Mouse (Mus musculus) heart, postnatal 0 days (tissue): ENCODE data around the gene Slc35e2. TPM values are rescaled to one million over a fixed set of nuclear protein-coding genes. Genes with fewer than 3 reads are reported as not detected.
A peak's percentile ranks its signal among the peaks of the same experiment; 100 is the strongest.

Source experiments
- ATAC-seq: fragments of 200-750 bp; cut with Nextera tagmentation; 2 replicates; pipeline ENCODE4 v1.8.0; 2017; ENCODE audit warnings: low read depth, moderate number of reproducible peaks, moderate library complexity; ENCODE audit not compliant: insufficient read depth
- DNase-seq: peaks from one replicate; pipeline ENCODE4 v3.0.0-alpha.2; 2016; ENCODE audit warnings: low spot score
- H3K27ac ChIP-seq: fragments of 300-500 bp; sonication (generic); 2 replicates; pipeline ENCODE4 v1.5.1; 2014; ENCODE audit warnings: low read depth, mild to moderate bottlenecking
- H3K27me3 ChIP-seq: fragments of 300-500 bp; sonication (generic); 2 replicates; pipeline ENCODE4 v1.6.1; 2014; ENCODE audit warnings: low read length, mixed read lengths; ENCODE audit not compliant: control insufficient read depth, insufficient read depth
- H3K36me3 ChIP-seq: fragments of 300-500 bp; sonication (generic); replicated peaks from 2 replicates; pipeline ENCODE4 v1.6.1; 2014; ENCODE audit warnings: low read length, mixed read lengths; ENCODE audit not compliant: control insufficient read depth, insufficient read depth
- H3K4me1 ChIP-seq: fragments of 300-500 bp; sonication (generic); 2 replicates; pipeline ENCODE4 v1.6.1; 2014; ENCODE audit warnings: antibody characterized with exemption; ENCODE audit not compliant: control insufficient read depth, insufficient read depth
- H3K4me2 ChIP-seq: fragments of 300-500 bp; sonication (generic); 2 replicates; pipeline ENCODE4 v1.6.1; 2014; ENCODE audit warnings: low read depth, mild to moderate bottlenecking, low read length, moderate library complexity
- H3K4me3 ChIP-seq: fragments of 300-500 bp; sonication (generic); 2 replicates; pipeline ENCODE4 v1.5.1; 2014; ENCODE audit warnings: low read depth, low read length
- H3K9ac ChIP-seq: fragments of 300-500 bp; sonication (generic); replicated peaks from 2 replicates; pipeline ENCODE4 v1.6.1; 2014; ENCODE audit warnings: low read depth, low read length, mixed read lengths
- H3K9me3 ChIP-seq: fragments of 300-500 bp; sonication (generic); replicated peaks from 2 replicates; pipeline ENCODE4 v1.6.1; 2016; ENCODE audit warnings: low read length; ENCODE audit not compliant: control insufficient read depth
- CTCF ChIP-seq: IDR thresholded peaks from 2 replicates; pipeline ENCODE4 v1.5.1; 2016; ENCODE audit warnings: antibody characterized with exemption, control low read depth, low read depth
- EP300 ChIP-seq: IDR thresholded peaks from 2 replicates; pipeline ENCODE4 v1.6.1; 2016; ENCODE audit warnings: antibody characterized with exemption, low read depth
- WGBS: fragments of 180-500 bp; shearing (Covaris S2); extraction: QIAGEN DNeasy Blood & Tissue Kit; methylation state at CpG from one replicate; pipeline ENCODE4 v1.1.7; 2014; 5-methylcytosine and 5-hydroxymethylcytosine counted together
- polyA plus RNA-seq: library from polyadenylated mRNA; unstranded; fragments of >200 nt; fragmentation: Nextera tagmentation; extraction: Ambion mirVana; gene quantifications from 2 replicates; pipeline ENCODE4 v1.2.1, GENCODE M21; 2015
- total RNA-seq: library from RNA; depleted of rRNA; stranded (reverse); fragments of >200 nt; gene quantifications from 2 replicates; pipeline ENCODE4 v1.2.3, GENCODE M21; 2014; ENCODE audit warnings: low replicate concordance

Gene Slc35e2
- total and polyA plus RNA-seq, 2 experiments from 2014 or later: 4.4 to 11.8 TPM

- no peaks in the 10 kb centered on the region for H3K9me3 ChIP-seq
- H3K27me3 ChIP-seq: no peaks in the 10 kb centered on the region
- no peak overlapping the region for H3K4me3 ChIP-seq
- TF ChIP-seq EP300 (no peak), CTCF (no peak)
- DNase-seq (no peak), ATAC-seq (no peak)
- no peak overlapping the region for H3K27ac ChIP-seq
- H3K36me3 ChIP-seq: peaks cover 33% of the 10 kb centered on the region
- H3K4me2 ChIP-seq: no peak overlapping the region
- 81% methylated on average over 5 of the region's 5 CpGs for WGBS
- no peak overlapping the region for H3K9ac ChIP-seq
- no peaks in the 10 kb centered on the region for H3K4me1 ChIP-seq
These were observed 23.5 kb upstream of the Slc35e2 start for GRCm38 (mm10) chr4:155577741-155578140.

- TF ChIP-seq EP300: no peak
- no peak for TF ChIP-seq CTCF
These were observed 22.7 kb upstream of the Slc35e2 start for GRCm38 (mm10) chr4:155578336-155579125.

GRCm38 (mm10) chr4:155580420-155580819 is 20.8 kb upstream of the Slc35e2 start:
- TF ChIP-seq CTCF (peak; percentile 82), EP300 (no peak)
- H3K4me3 ChIP-seq: no peak overlapping the region
- no peaks in the 10 kb centered on the region for H3K4me1 ChIP-seq
- no peaks in the 10 kb centered on the region for H3K27me3 ChIP-seq
- ATAC-seq: no peak
- no peaks in the 10 kb centered on the region for H3K9me3 ChIP-seq
- H3K9ac ChIP-seq: no peak overlapping the region
- 29% methylated on average over 1 of the region's 1 CpGs for WGBS
- peak; percentile 31 for DNase-seq
- no peak overlapping the region for H3K27ac ChIP-seq
- H3K4me2 ChIP-seq: no peak overlapping the region
- peaks cover 60% of the 10 kb centered on the region for H3K36me3 ChIP-seq

More at GRCm38 (mm10) chr4:155578336-155579125, 22.7 kb upstream of the Slc35e2 start:
- Histone ChIP-seq H3K4me2 (no peak overlapping the region), H3K27ac (no peak overlapping the region), H3K27me3 (no peaks in the 10 kb centered on the region), H3K9me3 (no peaks in the 10 kb centered on the region), H3K4me1 (no peaks in the 10 kb centered on the region), H3K36me3 (peaks cover 41% of the 10 kb centered on the region), H3K9ac (no peak overlapping the region), H3K4me3 (no peak overlapping the region)
- WGBS: 76% methylated on average over 7 of the region's 7 CpGs
- no peak for DNase-seq
- ATAC-seq: no peak

GRCm38 (mm10) chr4:155582279-155582905 is 18.8 kb upstream of the Slc35e2 start:
- WGBS: 92% methylated on average over 6 of the region's 6 CpGs
- H3K4me2 ChIP-seq: no peak overlapping the region
- no peak for DNase-seq
- peaks cover 73% of the 10 kb centered on the region for H3K36me3 ChIP-seq
- no peak overlapping the region for H3K9ac ChIP-seq
- TF ChIP-seq CTCF: no peak
- TF ChIP-seq EP300: no peak
- ATAC-seq: no peak
- no peaks in the 10 kb centered on the region for H3K4me1 ChIP-seq
- no peak overlapping the region for H3K4me3 ChIP-seq
- no peaks in the 10 kb centered on the region for H3K27me3 ChIP-seq
- no peak overlapping the region for H3K27ac ChIP-seq
- no peaks in the 10 kb centered on the region for H3K9me3 ChIP-seq

GRCm38 (mm10) chr4:155589356-155589755 is 11.9 kb upstream of the Slc35e2 start:
- no peaks in the 10 kb centered on the region for H3K9me3 ChIP-seq
- H3K27ac ChIP-seq: no peak overlapping the region
- H3K4me3 ChIP-seq: no peak overlapping the region
- DNase-seq (no peak), ATAC-seq (no peak)
- peaks cover 67% of the 10 kb centered on the region for H3K36me3 ChIP-seq
- H3K27me3 ChIP-seq: no peaks in the 10 kb centered on the region
- H3K4me1 ChIP-seq: no peaks in the 10 kb centered on the region
- H3K4me2 ChIP-seq: no peak overlapping the region
- WGBS: 84% methylated on average over 5 of the region's 5 CpGs
- no peak for TF ChIP-seq CTCF
- TF ChIP-seq EP300: no peak
- H3K9ac ChIP-seq: no peak overlapping the region
